Mouse (Mus musculus) kidney, adult 2 months (tissue): Measurements from ENCODE around the gene Arhgef11. TPM values are rescaled to one million over a fixed set of nuclear protein-coding genes. Genes with fewer than 3 reads are reported as not detected.

ENCODE experiments used
- DNase-seq: peaks from one replicate; pipeline ENCODE4 v3.0.0; 2021
- H3K27ac ChIP-seq: fragments of 200-500 bp; 2 replicates; pipeline ENCODE4 v1.5.1; 2012; ENCODE audit warnings: low read depth, low read length, control low read depth, inconsistent platforms; ENCODE audit not compliant: insufficient read depth
- H3K27me3 ChIP-seq: fragments of 200-500 bp; replicated peaks from 2 replicates; pipeline ENCODE4 v1.6.1; 2012; ENCODE audit warnings: mild to moderate bottlenecking, moderate library complexity, low read length, inconsistent platforms; ENCODE audit not compliant: control insufficient read depth, insufficient read depth
- H3K36me3 ChIP-seq: fragments of 200-500 bp; 2 replicates; pipeline ENCODE4 v1.6.1; 2012; ENCODE audit warnings: mild to moderate bottlenecking, moderate library complexity, low read length, inconsistent platforms; ENCODE audit not compliant: control insufficient read depth, insufficient read depth
- H3K4me1 ChIP-seq: fragments of 200-500 bp; 2 replicates; pipeline ENCODE4 v1.6.1; 2011; ENCODE audit warnings: low read length; ENCODE audit not compliant: control insufficient read depth, insufficient read depth
- H3K4me3 ChIP-seq: fragments of 200-500 bp; 2 replicates; pipeline ENCODE4 v1.5.1; 2011; ENCODE audit warnings: mild to moderate bottlenecking, low read depth, low read length, control low read depth; ENCODE audit not compliant: insufficient read depth
- CTCF ChIP-seq: fragments of 200-500 bp; conservative IDR thresholded peaks from 2 replicates; pipeline ENCODE4 v1.5.1; 2011; ENCODE audit warnings: low read depth, mild to moderate bottlenecking, control low read depth, low read length, moderate library complexity, mixed read lengths; ENCODE audit not compliant: insufficient read depth, insufficient read length
- POLR2A ChIP-seq: fragments of 200-500 bp; IDR thresholded peaks from one replicate; pipeline ENCODE4 v1.6.1; 2011; ENCODE audit warnings: low read depth, low read length, control low read depth
- WGBS: fragments of 180-500 bp; shearing (Covaris S2); methylation state at CpG from one replicate; pipeline ENCODE4 v1.1.7; 2018; 5-methylcytosine and 5-hydroxymethylcytosine counted together
- polyA plus RNA-seq: library from polyadenylated mRNA; depleted of rRNA; stranded (reverse); fragments of >200 nt; gene quantifications from 2 replicates; pipeline ENCODE4 v1.2.3, GENCODE M21; 2012

Gene Arhgef11
- polyA plus RNA-seq, 1 experiment = 35.4 TPM

DNA sequence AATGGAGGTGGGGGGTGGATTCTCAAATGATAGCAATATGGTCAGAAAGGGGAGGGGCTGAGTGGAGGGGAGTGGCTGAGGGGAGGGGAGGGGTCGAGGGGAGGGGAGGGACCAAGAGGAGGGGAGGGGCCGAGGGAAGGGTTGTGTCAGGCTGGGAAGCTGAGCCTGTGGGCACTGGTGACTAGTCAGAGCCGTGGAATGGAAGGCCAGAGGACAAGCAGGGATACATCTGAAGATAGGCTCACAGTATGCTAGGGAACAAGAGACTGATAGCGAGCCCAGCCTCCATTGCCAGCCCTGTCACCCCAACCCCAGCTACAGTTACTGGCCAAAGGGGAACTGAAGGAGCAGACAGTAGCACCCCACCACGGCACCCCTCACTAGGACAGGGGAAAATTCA lies 141.3 kb downstream of the Arhgef11 start:
- peaks cover 7% of the 10 kb centered on the region; the same call in 1 of the 2 replicates for H3K4me1 ChIP-seq
- no peaks in the 10 kb centered on the region for H3K27me3 ChIP-seq
- no peaks in the 10 kb centered on the region for H3K36me3 ChIP-seq
- TF ChIP-seq POLR2A (no peak), CTCF (no peak)
- DNase-seq = no peak
- WGBS = 53% methylated on average over 5 of the region's 5 CpGs
- no peak overlapping the region for H3K4me3 ChIP-seq
- no peak overlapping the region for H3K27ac ChIP-seq

DNA sequence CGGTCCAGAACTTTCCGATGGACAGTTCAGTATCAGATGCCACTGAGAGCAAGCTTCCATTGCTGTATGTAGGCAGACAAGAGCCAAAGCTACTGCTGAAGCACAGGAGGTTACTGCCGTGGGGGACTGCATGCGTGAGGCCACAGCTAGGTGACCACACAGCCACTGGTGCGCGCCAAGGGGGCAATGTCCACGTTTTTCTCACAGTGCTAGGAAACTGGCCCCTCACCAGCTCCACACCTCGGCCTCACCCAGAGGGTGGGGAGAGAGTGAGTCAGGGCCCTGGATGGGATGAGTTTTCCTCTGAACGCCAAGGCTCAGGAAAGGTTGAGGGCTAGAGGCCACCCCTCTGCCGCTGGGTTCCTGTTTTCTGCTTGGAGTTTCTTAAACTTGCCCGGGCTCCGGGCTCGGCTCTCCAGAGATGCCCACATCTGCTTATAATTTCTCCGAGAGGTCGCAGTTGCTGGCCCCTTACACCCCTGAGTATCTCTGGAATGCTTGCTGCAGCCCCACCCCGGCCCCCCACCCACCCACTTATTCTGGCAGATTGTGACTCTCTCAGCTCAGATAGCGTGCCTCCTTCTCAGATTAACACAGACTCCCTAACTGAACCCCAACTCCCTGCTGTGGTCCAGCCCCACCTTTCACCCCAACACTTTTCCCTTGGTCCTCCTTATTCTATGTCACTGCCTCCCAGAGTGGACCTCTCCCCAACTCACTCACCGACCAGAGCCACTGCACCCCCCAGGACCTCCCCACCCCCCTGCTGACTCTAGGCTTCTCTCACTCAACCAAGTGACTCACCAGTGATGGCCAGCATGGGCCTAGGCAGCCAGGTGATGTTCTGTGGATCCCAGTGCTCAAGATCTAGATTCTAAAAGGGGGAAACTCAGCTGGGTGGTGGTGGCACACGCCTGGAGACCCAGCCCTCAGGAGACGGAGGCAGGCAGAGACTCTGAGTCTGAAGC lies 144.3 kb downstream of the Arhgef11 start:
- Histone ChIP-seq H3K36me3 (no peaks in the 10 kb centered on the region), H3K27me3 (no peaks in the 10 kb centered on the region), H3K27ac (no peak overlapping the region), H3K4me3 (no peak overlapping the region), H3K4me1 (peaks cover 7% of the 10 kb centered on the region; the same call in 1 of the 2 replicates)
- no peak for TF ChIP-seq POLR2A
- no peak for TF ChIP-seq CTCF
- peak; percentile 69 for DNase-seq
- 55% methylated on average over 20 of the region's 20 CpGs for WGBS

DNA sequence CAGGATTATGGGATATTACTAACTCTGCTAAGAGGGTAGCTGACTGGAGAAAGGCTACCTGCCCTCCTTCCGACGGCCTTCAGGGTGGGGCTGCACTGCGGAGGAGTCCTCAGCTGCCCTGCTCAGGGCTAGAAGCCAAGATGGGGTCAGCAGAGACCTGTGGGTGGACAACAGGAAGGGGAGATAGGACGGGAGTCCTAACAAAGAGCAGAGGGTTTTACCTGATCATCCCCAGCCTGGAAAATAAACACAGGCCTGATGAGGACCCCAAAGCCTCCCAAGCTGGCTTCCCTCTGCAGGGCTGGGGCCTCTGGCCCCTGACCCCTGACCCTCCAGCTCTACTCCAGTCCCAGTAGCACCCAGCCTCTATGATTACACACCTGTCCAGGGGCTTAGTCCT lies 145.8 kb downstream of the Arhgef11 start:
- peaks cover 7% of the 10 kb centered on the region; the same call in 1 of the 2 replicates for H3K4me1 ChIP-seq
- no peaks in the 10 kb centered on the region for H3K27me3 ChIP-seq
- no peak overlapping the region for H3K4me3 ChIP-seq
- no peak overlapping the region for H3K27ac ChIP-seq
- TF ChIP-seq CTCF = no peak
- no peak for TF ChIP-seq POLR2A
- H3K36me3 ChIP-seq = no peaks in the 10 kb centered on the region
- no peak for DNase-seq
- 45% methylated on average over 4 of the region's 4 CpGs for WGBS

DNA sequence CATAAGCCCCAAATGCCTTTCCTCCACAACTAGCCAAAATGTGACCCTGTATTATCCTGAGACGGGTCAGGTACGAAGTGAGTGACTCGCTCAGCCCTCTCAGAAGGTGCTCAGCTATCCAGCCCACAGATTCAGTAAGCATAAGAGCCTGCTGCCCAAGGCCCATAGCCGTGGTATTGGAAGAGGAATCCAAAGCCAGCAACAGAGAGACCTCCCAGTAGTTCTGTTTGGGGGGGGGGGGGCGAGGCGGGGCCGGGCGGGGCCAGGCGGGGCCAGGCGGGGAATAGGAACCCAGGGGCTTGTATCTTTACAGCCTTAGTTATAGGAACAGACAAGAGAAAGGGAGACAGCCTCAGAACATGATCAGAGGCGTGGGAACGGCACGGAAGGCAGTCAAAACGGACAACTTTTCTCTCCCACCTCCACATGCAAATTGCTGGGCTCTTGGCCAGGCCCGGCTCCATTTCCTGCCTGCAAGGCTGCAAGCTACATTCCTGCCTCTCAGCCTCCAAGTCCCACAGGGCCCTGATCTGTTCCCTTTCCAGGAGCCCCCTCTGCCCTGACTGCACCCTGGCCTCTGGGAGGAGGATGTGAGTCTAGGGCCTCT lies 146.4 kb downstream of the Arhgef11 start:
- Histone ChIP-seq H3K27ac (peak overlapping the region; percentile 89; the same call in 1 of the 2 replicates), H3K4me3 (peak overlapping the region; percentile 43; the same call in 1 of the 2 replicates), H3K36me3 (no peaks in the 10 kb centered on the region), H3K4me1 (peaks cover 7% of the 10 kb centered on the region; the same call in 1 of the 2 replicates), H3K27me3 (no peaks in the 10 kb centered on the region)
- WGBS = 13% methylated on average over 15 of the region's 15 CpGs
- TF ChIP-seq POLR2A = no peak
- TF ChIP-seq CTCF = no peak
- peak; percentile 88 for DNase-seq

DNA sequence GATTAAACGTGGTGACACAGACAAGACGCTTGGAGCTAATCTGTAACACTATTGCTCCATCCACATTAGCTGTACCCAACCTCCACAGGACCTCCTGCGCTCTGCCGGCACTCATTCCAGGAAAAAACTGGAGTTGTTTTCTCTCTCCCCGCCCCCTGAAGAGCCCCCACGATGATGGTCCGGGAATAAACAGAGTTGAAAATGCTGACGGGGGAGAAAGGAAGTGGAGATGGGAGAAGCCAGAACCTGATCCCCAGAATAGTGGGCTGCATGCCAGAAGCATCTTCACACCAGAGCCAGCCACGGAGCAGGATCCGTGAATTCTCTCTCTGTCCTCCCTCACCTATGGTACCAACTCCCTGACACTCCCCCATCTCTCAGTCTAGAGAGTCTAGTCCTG lies 147.1 kb downstream of the Arhgef11 start:
- WGBS = 20% methylated on average over 10 of the region's 10 CpGs
- Histone ChIP-seq H3K4me1 (peaks cover 7% of the 10 kb centered on the region; the same call in 1 of the 2 replicates), H3K4me3 (peak overlapping the region; percentile 43), H3K27me3 (no peaks in the 10 kb centered on the region), H3K36me3 (no peaks in the 10 kb centered on the region), H3K27ac (peak overlapping the region; percentile 89)
- peak; percentile 60 for DNase-seq
- TF ChIP-seq POLR2A = no peak
- TF ChIP-seq CTCF = no peak

DNA sequence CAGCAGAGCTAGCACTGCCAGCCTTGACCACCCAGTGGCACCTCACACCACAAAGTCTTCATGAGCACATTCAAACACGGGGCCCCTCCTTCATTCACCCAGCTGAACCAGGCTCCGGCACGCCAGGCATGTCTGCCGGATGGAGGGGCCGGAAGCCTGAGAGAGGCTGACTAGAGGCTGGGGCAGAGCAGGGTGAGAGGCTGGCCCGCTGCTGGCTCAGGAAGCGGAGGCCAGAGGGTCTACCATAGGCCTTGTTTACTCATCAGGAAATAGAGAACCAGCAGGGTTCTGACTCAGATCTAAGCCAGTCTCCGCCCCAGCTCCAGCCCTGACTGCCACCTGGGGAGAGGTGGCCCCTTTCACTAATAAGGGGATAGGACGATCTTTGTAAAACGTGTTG lies 147.7 kb downstream of the Arhgef11 start:
- TF ChIP-seq POLR2A = no peak
- TF ChIP-seq CTCF = no peak
- H3K27ac ChIP-seq = peak overlapping the region; percentile 89
- DNase-seq = peak; percentile 82
- H3K36me3 ChIP-seq = no peaks in the 10 kb centered on the region
- no peaks in the 10 kb centered on the region for H3K27me3 ChIP-seq
- whole genome bisulfite sequencing = 47% methylated on average over 10 of the region's 10 CpGs
- H3K4me3 ChIP-seq = peak overlapping the region; percentile 43
- H3K4me1 ChIP-seq = peaks cover 7% of the 10 kb centered on the region; the same call in 1 of the 2 replicates
